Mouse (Mus musculus) gastrocnemius, postnatal 36 days (tissue): ENCODE measurements around the gene Prkg1. TPM values are rescaled to one million over a fixed set of nuclear protein-coding genes. Genes with fewer than 3 reads are reported as not detected.

Experiments used
- DNase-seq, 2 experiments: peaks; one replicate each; pipeline ENCODE4 v3.0.0; 2022
- intact Hi-C: fragments of 180-260 bp; cut with DNase I; formaldehyde crosslinking; loops from one replicate; pipeline ENCODE4 v1.15.1; 2025
- total RNA-seq, 2 experiments: library from RNA; stranded (reverse); gene quantifications; 2 replicates each; pipeline ENCODE4 v1.2.3; 2021

The Prkg1 gene
- total RNA-seq, 2 experiments from 2014 or later = 23.1 to 37.4 TPM

GRCm38 (mm10) chr19:31750976-31751676, 13.7 kb downstream of the Prkg1 start:
- DNase-seq = no peak
- intact Hi-C loops = no loop called here

GRCm38 (mm10) chr19:31746635-31747034, 18.2 kb downstream of the Prkg1 start:
- no peak for DNase-seq
- intact Hi-C loops = loop anchor here (10.0 kb wide), 1 partner anchor 902 kb away; no protein-coding TSS in a partner anchor

GRCm38 (mm10) chr19:31743241-31744045, 21.4 kb downstream of the Prkg1 start:
- intact Hi-C loops = loop anchor here (10.0 kb wide), 1 partner anchor 899 kb away; no protein-coding TSS in a partner anchor
- no peak for DNase-seq

GRCm38 (mm10) chr19:31714900-31715299, 49.9 kb downstream of the Prkg1 start:
- intact Hi-C loops = no loop called here
- DNase-seq = no peak

GRCm38 (mm10) chr19:31714418-31714817, 50.4 kb downstream of the Prkg1 start:
- no peak for DNase-seq
- intact Hi-C loops = no loop called here

GRCm38 (mm10) chr19:31713321-31713720, 51.5 kb downstream of the Prkg1 start:
- no peak for DNase-seq
- intact Hi-C loops = no loop called here

GRCm38 (mm10) chr19:31710336-31710735, 54.5 kb downstream of the Prkg1 start:
- DNase-seq = no peak
- intact Hi-C loops = no loop called here

GRCm38 (mm10) chr19:31703991-31704390, 60.8 kb downstream of the Prkg1 start:
- DNase-seq = no peak

GRCm38 (mm10) chr19:31698916-31699315, 65.9 kb downstream of the Prkg1 start:
- no peak for DNase-seq
- intact Hi-C loops = no loop called here

More at GRCm38 (mm10) chr19:31703991-31704390, 60.8 kb downstream of the Prkg1 start:
- intact Hi-C loops = no loop called here

- DNase-seq = no peak
- intact Hi-C loops = no loop called here
These were observed 84.0 kb downstream of the Prkg1 start for GRCm38 (mm10) chr19:31680821-31681220.

- intact Hi-C loops = loop anchor here (5.0 kb wide), 1 partner anchor 336 kb away; no protein-coding TSS in a partner anchor
- DNase-seq = no peak
These were observed 86.5 kb downstream of the Prkg1 start for GRCm38 (mm10) chr19:31678324-31678723.

GRCm38 (mm10) chr19:31671726-31672125, 93.1 kb downstream of the Prkg1 start:
- DNase-seq = no peak
- intact Hi-C loops = no loop called here

GRCm38 (mm10) chr19:31665007-31665406, 99.8 kb downstream of the Prkg1 start:
- no peak for DNase-seq
- intact Hi-C loops = no loop called here

GRCm38 (mm10) chr19:31664159-31664991, 100.5 kb downstream of the Prkg1 start:
- DNase-seq = peak; percentile 10 to 31

GRCm38 (mm10) chr19:31663437-31664158, 101.2 kb downstream of the Prkg1 start:
- intact Hi-C loops = no loop called here
- DNase-seq = no peak

More at GRCm38 (mm10) chr19:31664159-31664991, 100.5 kb downstream of the Prkg1 start:
- intact Hi-C loops = no loop called here

- intact Hi-C loops = no loop called here
- no peak for DNase-seq
These were observed 102.0 kb downstream of the Prkg1 start for GRCm38 (mm10) chr19:31662802-31663201.

GRCm38 (mm10) chr19:31658751-31659397, 106.0 kb downstream of the Prkg1 start:
- DNase-seq = no peak
- intact Hi-C loops = no loop called here

- intact Hi-C loops = no loop called here
- no peak for DNase-seq
These were observed 108.6 kb downstream of the Prkg1 start for GRCm38 (mm10) chr19:31656256-31656655.

GRCm38 (mm10) chr19:31655826-31656225, 109.0 kb downstream of the Prkg1 start:
- DNase-seq = no peak
- intact Hi-C loops = no loop called here
